Mouse (Mus musculus): Measurements from ENCODE around the gene Mt1.

The Mt1 gene

GRCm38 (mm10) chr8:94172809-94173732 lies 5.8 kb upstream of the Mt1 start:
- in situ Hi-C loops (cut with MboI, MseI), result no loop called here

GRCm38 (mm10) chr8:94173848-94174403 lies 5.0 kb upstream of the Mt1 start:
- in situ Hi-C loops (cut with MboI, MseI), result no loop called here

DNA sequence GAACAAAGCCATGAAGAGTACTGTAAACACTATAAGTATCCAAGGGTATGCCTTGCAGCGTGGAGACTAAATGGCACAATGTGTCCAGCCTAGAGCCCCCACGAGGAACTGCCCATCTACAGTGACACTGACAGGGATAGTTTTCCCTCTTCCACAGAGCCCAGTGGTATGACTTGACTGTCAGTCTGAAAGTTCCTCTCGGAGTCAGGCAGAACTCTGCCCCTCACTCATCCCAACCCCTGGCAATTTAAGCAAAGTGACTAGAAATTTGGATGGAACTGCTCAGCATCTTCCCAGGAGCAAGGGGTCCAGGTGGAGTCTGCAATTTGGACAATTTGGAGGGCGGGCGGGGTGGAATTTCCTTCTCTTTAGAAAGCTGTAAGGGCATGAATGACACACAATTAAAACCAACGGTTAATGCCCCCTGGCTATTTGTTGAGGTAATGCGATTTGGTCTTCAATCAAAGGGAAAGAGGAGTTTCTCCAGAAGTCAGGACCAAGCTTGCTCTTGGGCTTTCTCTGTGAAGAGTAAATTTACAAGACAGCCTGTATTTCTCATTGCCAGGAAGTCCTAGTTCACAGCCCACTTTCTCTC lies 4.2 kb upstream of the Mt1 start:
- in situ Hi-C loops (cut with MboI, MseI), result no loop called here

- in situ Hi-C loops (cut with MboI, MseI), result no loop called here
Observed at GRCm38 (mm10) chr8:94177716-94178390, 1.0 kb upstream of the Mt1 start.

- in situ Hi-C loops (cut with MboI, MseI), result no loop called here
Observed at GRCm38 (mm10) chr8:94179713-94180560, 1.1 kb downstream of the Mt1 start.

DNA sequence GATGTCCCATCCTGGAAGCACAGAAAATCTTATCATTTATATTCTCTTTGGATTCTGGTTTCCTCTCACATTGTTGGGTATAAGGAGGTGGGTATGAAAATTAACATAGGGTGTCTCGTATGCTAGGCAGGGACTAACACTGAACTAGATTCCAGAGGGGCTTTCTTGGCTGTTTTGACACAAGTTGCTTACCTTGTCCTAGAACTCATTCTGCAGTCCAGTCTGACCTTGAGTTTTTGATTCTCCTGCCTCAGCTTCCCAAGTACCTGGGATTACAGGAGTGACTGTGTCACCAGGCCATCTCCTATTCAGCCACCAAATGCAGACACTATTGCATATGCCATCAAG lies 1.7 kb downstream of the Mt1 start:
- in situ Hi-C loops (cut with MboI, MseI), result no loop called here

DNA sequence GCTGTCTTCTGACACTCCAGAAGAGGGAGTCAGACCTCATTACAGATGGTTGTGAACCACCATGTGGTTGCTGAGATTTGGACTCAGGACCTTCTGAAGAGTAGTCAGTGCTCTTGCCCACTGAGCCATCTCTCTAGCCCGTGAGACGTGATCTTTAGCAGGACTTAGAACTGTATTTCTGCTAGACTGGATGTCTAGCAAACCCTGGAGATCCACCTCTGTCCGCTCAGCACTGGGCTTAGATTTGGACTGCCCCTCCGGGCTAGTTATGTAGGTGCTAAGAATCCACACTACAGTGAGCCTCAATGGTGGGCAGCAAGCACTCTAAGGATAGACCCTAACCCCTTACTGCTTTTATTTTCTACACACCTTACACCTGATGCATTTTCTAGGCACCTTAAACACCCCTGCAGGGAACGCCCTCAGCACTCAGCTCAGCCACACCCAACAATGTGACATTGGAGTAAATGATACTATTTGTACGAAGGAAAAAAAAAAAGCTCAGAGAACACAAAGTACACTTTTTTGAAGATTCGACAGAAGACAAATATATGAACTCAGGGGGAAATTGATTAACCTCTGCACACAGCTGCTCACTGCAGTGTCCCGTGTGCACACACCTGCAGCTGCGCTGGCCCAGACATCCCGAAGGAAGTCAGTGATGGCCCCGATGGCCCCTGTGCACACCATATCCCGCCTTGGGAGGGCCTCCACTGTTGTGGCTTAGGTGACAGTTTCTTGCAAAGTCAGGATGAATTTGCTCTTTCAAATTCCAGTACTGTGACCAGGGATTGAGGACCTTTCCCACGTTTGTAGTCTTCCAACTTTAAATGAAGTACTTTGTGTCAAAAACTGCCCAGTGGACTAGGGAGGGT lies 3.4 kb downstream of the Mt1 start:
- in situ Hi-C loops (cut with MboI, MseI), result no loop called here

GRCm38 (mm10) chr8:94183117-94183516 lies 4.2 kb downstream of the Mt1 start:
- in situ Hi-C loops (cut with MboI, MseI), result no loop called here

DNA sequence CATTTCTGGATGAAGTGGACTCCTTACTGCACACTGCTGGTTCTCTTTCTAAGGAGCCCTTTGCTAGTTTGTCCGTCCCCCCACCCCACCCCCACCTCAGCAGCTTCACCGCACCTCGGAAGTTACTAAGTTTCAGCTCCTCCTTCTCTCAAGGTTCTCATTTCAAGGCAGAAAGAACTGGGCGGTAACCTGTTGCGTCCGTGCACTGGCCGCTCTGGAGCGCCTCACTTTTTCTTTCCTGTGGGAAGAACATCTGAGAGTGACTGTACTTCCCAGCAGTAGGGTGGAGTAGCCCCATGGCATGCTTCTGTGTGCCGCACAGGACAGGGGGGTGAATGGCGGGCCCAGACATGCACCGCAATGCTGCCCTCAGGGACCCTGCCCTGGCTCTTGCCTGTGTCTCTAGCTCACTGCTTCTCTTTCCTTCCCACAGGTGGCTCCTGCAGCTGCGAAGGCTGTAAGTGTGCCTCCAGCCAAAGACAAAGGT lies 5.5 kb downstream of the Mt1 start:
- in situ Hi-C loops (cut with MboI, MseI), result no loop called here

GRCm38 (mm10) chr8:94185791-94186190 lies 6.9 kb downstream of the Mt1 start:
- in situ Hi-C loops (cut with MboI, MseI), result no loop called here

DNA sequence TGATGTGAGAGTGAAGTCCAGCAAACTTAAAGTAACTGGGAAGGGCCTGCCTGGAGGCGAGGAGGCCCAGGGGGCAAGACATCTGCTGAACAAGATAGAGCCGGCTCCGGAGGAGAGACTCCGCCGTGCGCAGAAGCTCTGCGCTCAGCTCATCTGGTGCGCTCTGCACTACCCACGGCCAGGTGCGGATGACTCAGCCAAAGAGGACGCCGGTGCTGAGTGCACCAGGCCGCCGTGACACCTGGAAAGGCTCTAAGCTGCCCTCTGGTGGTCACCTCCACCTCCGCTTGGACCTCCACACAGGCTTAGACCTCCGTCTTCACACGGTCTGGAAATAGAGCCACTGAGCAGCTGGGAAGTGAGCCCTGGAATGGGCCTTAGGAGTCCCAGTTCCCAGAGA lies 7.7 kb downstream of the Mt1 start:
- in situ Hi-C loops (cut with MboI, MseI), result no loop called here

GRCm38 (mm10) chr8:94187290-94188002 lies 8.6 kb downstream of the Mt1 start:
- in situ Hi-C loops (cut with MboI, MseI), result no loop called here

- in situ Hi-C loops (cut with MboI, MseI), result no loop called here
Observed at GRCm38 (mm10) chr8:94189275-94190031, 10.6 kb downstream of the Mt1 start.

- in situ Hi-C loops (cut with MboI, MseI), result no loop called here
Observed at GRCm38 (mm10) chr8:94191101-94191691, 12.3 kb downstream of the Mt1 start.

DNA sequence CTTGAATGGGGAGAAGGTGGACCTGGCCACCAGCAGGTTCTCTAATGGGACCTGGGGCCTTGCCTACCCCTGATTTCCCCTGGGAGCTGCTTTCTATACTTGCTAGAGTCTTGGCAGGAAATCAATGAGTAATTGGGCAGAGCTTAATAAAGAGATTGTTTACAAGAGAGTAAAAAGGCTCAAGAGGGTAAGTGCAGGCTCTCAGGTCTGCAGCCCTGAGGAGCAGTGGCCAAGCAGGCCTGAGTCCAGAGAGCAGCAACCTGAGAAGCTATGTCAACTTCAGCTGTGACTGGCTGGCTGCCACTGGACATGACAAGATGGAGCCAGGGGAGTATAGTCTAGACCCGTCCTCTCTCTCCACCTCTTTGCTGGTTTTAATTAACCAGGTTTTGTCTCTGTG lies 14.0 kb downstream of the Mt1 start:
- in situ Hi-C loops (cut with MboI, MseI), result no loop called here

DNA sequence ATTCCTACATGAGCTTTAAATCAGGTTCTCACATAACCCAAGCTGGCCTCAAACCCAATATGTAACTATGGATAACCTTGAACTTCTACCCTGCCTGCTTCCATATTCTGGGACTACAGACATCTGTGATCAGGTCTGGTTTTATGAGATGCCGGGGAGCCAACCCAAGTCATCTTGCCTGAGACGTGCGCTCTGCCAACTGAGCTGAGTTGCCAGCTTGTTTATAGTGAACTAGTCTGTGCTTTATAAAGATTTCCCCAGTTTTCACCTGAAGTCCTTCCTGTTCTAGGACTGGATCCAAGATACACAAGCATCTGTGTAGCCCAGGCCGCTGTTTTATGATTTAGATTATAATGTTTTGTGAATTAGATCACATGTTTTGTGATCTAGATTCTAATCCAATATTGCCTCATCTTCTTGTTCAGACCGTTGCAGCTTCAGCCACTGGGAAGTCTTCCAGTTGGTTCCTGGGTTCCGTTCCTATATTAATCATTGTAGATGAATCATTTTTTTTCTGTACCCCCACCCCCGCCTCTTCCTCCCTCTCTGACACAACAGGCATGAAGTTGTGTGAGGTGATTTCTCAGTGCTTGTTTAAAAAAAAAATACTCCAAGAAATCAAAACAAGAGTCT lies 15.8 kb downstream of the Mt1 start:
- in situ Hi-C loops (cut with MboI, MseI), result no loop called here

DNA sequence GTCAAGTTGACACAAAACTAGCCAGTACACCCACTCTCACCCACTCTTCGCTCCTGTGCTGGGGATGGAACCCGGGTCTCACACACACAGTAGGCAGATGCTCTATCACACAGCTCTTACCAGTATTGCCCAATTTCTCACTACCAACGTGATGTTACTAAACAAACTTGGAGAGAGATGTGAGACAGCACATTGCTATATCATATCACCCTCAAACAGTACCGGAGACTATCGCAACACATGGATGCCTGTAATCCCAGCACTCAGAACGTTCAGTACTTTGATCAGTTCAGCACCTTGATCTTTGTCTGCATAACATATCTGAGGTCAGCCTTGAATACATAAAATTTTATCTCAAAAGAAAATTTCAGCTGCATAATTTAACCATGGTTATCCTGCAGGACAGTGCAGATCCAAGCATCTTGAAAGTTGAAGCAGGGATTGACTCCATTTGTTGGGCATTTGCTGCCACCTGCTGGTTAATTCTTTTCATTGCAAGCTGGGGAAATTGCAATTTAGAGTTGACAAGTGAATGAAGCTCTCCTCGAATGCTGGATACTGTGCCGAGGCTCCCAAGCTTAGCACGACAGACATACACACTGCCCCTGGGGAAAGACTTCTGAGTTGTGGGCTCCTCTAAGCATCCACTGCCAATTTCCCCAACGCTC lies 20.5 kb downstream of the Mt1 start:
- in situ Hi-C loops (cut with MboI, MseI), result no loop called here

DNA sequence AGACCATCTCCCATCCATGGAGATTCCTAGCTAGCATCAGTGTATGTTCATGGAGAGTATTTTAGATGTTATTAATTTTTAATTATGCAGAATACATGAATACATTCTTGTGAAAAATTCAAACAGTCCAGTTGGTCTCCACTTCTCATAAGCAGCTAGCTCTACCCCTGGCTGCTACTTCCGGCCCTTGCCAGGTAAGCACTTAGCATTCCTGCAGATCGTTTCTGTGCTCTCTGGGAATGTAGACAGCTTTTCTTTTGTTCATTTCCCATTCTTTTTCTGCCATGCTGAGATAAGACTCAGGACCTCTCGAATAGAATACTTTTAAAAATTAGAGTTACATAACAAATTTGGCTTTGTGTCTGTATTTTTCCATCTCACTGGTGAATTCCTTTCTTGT lies 25.2 kb downstream of the Mt1 start:
- in situ Hi-C loops (cut with MboI, MseI), result no loop called here

All from T-helper 2 cell (primary cell).